Mouse (Mus musculus) lung, embryonic 14.5 days (tissue): ENCODE results near the gene Pkp1. TPM values are rescaled to one million over a fixed set of nuclear protein-coding genes. Genes with fewer than 3 reads are reported as not detected.
A peak's percentile ranks its signal among the peaks of the same experiment; 100 is the strongest.

ENCODE experiments used
- ATAC-seq: fragments of 200-750 bp; cut with Nextera tagmentation; 2 replicates; pipeline ENCODE4 v1.8.0; 2017; ENCODE audit warnings: mild to moderate bottlenecking, moderate TSS enrichment, moderate library complexity; ENCODE audit not compliant: insufficient read depth
- DNase-seq: peaks from one replicate; pipeline ENCODE4 v3.0.0-alpha.2; 2015
- H3K27ac ChIP-seq: fragments of 300-500 bp; sonication (generic); 2 replicates; pipeline ENCODE4 v1.5.1; 2014; ENCODE audit warnings: low read depth, mild to moderate bottlenecking, moderate library complexity
- H3K27me3 ChIP-seq: fragments of 300-500 bp; sonication (generic); 2 replicates; pipeline ENCODE4 v1.6.1; 2014; ENCODE audit warnings: low read length, control low read depth; ENCODE audit not compliant: insufficient read depth
- H3K36me3 ChIP-seq: fragments of 300-500 bp; sonication (generic); 2 replicates; pipeline ENCODE4 v1.6.1; 2014; ENCODE audit warnings: control low read depth; ENCODE audit not compliant: insufficient read depth
- H3K4me1 ChIP-seq: fragments of 300-500 bp; sonication (generic); 2 replicates; pipeline ENCODE4 v1.6.1; 2014; ENCODE audit warnings: antibody characterized with exemption, control low read depth; ENCODE audit not compliant: insufficient read depth
- H3K4me2 ChIP-seq: fragments of 300-500 bp; sonication (generic); 2 replicates; pipeline ENCODE4 v1.6.1; 2014; ENCODE audit warnings: mild to moderate bottlenecking
- H3K4me3 ChIP-seq: fragments of 300-500 bp; sonication (generic); 2 replicates; pipeline ENCODE4 v1.5.1; 2014; ENCODE audit warnings: low read depth, low read length
- H3K9ac ChIP-seq: fragments of 300-500 bp; sonication (generic); 2 replicates; pipeline ENCODE4 v1.6.1; 2014
- H3K9me3 ChIP-seq: fragments of 300-500 bp; sonication (generic); 2 replicates; pipeline ENCODE4 v1.6.1; 2016; ENCODE audit warnings: low read depth, low read length, control low read depth
- CTCF ChIP-seq: IDR thresholded peaks from 2 replicates; pipeline ENCODE4 v1.5.1; 2016; ENCODE audit warnings: antibody characterized with exemption, low read depth
- WGBS: fragments of 180-500 bp; shearing (Covaris S2); extraction: QIAGEN DNeasy Blood & Tissue Kit; methylation state at CpG from one replicate; pipeline ENCODE4 v1.1.7; 2014; 5-methylcytosine and 5-hydroxymethylcytosine counted together
- polyA plus RNA-seq: library from polyadenylated mRNA; unstranded; fragments of >200 nt; fragmentation: Nextera tagmentation; extraction: Ambion mirVana; gene quantifications from 2 replicates; pipeline ENCODE4 v1.2.1, GENCODE M21; 2014

The Pkp1 gene
- polyA plus RNA-seq, 1 experiment from 2014 or later: 0.09 TPM

DNA sequence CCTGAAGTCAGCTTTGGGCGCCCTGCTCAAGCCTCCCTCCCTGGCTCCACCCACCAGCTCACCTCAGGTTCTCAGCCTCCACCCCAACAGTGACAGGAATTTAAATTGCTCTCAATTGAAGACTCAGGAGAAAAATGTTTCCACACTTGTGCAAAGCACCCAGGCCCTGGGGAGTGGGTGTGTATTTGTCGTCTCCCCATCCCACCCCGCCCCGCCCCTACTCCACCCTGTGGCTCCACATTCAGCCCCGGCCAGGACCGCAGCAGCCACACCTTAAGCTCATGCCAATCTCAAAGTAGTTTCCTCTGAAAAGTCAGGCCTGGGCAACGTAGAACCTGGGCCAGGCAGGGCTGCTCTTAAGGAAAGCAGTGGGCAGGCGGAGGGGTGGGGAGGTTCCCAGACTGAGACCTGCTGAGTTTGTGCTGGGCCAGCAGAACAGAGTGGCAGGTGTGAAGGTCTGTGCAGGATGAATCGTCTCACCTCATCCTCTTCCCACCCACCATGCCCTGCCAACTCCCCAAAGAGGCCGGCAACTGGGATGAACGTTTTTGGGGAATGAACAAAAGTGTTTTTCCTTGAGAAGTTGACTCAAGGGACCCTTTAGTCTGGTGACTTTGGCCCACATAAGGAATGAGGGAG lies 61.8 kb downstream of the Pkp1 start:
- Histone ChIP-seq H3K9ac (no peak overlapping the region), H3K4me2 (no peak overlapping the region), H3K9me3 (no peaks in the 10 kb centered on the region), H3K4me3 (no peak overlapping the region), H3K36me3 (no peaks in the 10 kb centered on the region), H3K4me1 (no peaks in the 10 kb centered on the region), H3K27ac (no peak overlapping the region), H3K27me3 (no peaks in the 10 kb centered on the region)
- TF ChIP-seq CTCF: no peak
- DNase-seq: no peak
- no peak for ATAC-seq
- WGBS: 55% methylated on average over 11 of the region's 11 CpGs

DNA sequence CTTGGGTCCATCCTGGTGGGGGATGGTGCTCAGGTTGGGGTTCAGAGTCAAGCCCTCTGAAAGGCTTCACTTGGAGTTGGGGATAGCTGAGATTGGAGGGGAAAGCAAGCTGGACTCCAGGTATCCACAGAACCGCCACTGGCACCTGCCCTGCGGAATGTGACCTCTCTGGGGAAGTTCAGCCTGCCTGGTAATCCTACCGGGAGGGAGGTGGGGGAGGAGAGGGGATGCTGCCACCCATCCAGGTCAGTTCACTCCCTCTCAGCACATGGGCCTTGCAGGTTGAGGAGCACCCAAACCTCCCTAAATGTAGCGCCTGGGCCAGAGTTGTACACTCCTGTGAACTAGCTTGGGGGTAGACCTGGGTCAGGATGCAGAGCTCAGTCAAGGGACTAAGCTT lies 62.9 kb downstream of the Pkp1 start:
- TF ChIP-seq CTCF: no peak
- WGBS: 53% methylated on average over 4 of the region's 4 CpGs
- Histone ChIP-seq H3K4me3 (no peak overlapping the region), H3K4me1 (no peaks in the 10 kb centered on the region), H3K27me3 (no peaks in the 10 kb centered on the region), H3K9ac (no peak overlapping the region), H3K9me3 (no peaks in the 10 kb centered on the region), H3K27ac (no peak overlapping the region), H3K4me2 (no peak overlapping the region), H3K36me3 (no peaks in the 10 kb centered on the region)
- DNase-seq (no peak), ATAC-seq (no peak)

DNA sequence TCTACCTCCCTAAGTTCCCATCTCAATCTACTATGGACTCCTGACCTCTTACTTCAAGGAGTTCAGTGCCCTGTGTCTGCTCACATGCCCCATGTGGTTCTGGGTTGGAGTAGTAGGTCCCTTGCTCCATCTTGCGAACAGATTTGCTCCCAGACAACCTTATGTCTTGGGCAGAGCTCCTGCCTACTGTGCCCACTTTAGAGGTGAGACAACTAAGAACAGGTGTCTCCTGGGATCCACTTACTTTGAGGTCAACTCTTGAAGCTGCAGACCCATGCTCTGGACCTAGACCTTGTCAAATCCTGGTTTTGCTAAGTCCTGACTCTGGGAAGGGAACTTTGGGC lies 63.7 kb downstream of the Pkp1 start:
- DNase-seq: no peak
- Histone ChIP-seq H3K27me3 (no peaks in the 10 kb centered on the region), H3K36me3 (no peaks in the 10 kb centered on the region), H3K4me2 (no peak overlapping the region), H3K4me3 (no peak overlapping the region), H3K9me3 (no peaks in the 10 kb centered on the region), H3K9ac (no peak overlapping the region), H3K4me1 (no peaks in the 10 kb centered on the region), H3K27ac (no peak overlapping the region)
- no peak for ATAC-seq
- 81% methylated on average over 1 of the region's 1 CpGs for WGBS
- no peak for TF ChIP-seq CTCF

DNA sequence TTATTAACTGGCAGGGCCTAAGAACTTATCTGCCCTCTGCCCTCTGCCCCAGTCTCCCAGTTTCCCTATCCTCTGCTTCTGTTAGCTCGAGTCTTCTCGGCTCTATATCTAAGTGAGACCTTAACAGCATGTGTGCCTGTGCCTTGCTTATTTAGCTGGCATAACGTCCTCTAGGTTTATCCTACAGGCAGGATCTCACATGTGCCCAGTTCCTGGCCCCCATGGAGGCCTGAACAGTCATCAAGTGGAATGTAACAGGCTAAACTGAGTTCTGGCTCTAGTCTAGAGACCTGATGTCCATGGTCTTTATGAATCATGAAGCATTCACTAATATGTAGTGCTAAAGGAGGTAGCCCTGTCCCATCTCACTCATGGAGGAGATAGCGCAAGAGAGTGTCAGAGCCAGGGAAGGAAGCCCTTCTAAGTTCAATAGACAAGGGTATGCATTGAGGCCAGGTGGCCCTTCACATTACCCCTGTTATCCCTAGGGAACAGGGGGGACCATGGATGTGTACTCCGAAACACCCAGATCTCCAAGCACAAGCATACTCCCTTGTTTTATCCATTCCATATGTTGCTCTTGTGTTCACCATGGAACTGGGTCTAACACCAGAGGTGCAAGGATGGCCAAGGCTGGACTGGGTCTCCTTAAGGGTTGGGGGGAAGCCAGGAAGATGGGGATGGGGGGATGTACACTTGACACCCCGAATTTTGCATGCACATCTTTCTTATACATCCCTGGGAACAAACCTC lies 64.2 kb downstream of the Pkp1 start:
- H3K9ac ChIP-seq: no peak overlapping the region
- ATAC-seq (no peak), DNase-seq (no peak)
- no peaks in the 10 kb centered on the region for H3K9me3 ChIP-seq
- 78% methylated on average over 6 of the region's 6 CpGs for WGBS
- no peak overlapping the region for H3K4me2 ChIP-seq
- H3K4me3 ChIP-seq: no peak overlapping the region
- no peaks in the 10 kb centered on the region for H3K36me3 ChIP-seq
- no peaks in the 10 kb centered on the region for H3K4me1 ChIP-seq
- H3K27ac ChIP-seq: no peak overlapping the region
- no peaks in the 10 kb centered on the region for H3K27me3 ChIP-seq
- no peak for TF ChIP-seq CTCF

DNA sequence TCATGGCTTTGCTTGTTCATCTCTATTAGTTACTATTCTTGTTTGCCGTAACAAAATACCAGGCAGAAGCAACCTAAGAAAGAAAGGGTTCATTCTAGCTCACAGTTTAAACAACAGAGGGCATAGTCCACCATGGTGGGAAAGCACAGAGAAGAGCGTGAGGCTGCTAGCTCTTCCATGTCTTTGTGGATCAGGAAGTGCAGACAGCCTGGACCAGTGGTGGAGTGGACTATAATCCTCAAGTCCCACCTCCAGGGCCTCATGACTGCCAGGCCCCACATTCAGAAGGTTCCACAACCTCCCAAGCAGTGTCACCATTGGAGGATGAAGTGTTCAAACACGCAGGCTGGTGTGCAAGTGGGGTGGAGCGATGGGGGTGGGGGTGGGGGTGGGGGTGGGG lies 65.8 kb downstream of the Pkp1 start:
- H3K36me3 ChIP-seq: no peaks in the 10 kb centered on the region
- no peak for ATAC-seq
- 83% methylated on average over 4 of the region's 4 CpGs for WGBS
- no peak for DNase-seq
- no peak overlapping the region for H3K9ac ChIP-seq
- H3K27ac ChIP-seq: no peak overlapping the region
- H3K9me3 ChIP-seq: no peaks in the 10 kb centered on the region
- H3K27me3 ChIP-seq: no peaks in the 10 kb centered on the region
- no peak overlapping the region for H3K4me3 ChIP-seq
- H3K4me1 ChIP-seq: no peaks in the 10 kb centered on the region
- H3K4me2 ChIP-seq: no peak overlapping the region
- no peak for TF ChIP-seq CTCF

DNA sequence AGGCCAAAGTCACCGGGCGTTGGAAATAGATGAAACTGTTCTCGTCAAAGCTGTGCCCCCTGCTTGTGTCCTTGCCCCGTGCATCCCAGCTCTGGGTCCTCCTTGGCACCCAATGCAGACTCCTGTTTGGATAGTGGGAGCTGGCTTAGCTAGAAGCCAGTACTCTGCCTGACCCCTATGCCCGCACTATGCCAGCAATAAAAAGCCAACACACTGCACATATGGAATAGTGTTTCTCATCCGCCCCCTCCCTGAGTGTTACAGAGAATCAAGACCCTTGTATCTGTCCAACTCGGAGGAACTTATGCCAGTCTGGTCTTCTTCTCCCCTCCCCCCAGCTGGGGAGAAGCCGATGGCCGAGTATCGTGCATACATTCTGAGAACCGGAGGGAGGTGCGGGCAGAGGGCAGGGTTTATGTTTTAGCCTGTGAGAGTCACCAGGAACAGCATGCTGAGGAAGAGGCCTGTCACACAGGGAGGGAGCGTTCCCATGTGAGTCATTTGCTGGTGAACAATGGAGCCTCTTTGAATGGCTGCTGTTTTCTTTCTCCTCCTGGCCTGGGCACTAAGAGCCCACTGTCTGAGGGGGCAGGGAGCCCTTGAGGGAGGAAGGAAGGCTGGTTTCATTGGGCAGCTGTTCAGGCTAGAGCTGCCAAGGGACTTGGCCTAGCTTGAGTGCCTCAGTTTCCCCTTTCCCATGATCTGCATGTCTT lies 66.8 kb downstream of the Pkp1 start:
- H3K4me2 ChIP-seq: no peak overlapping the region
- H3K27ac ChIP-seq: no peak overlapping the region
- H3K9me3 ChIP-seq: no peaks in the 10 kb centered on the region
- H3K27me3 ChIP-seq: no peaks in the 10 kb centered on the region
- DNase-seq (peak; percentile 20), ATAC-seq (no peak)
- 57% methylated on average over 13 of the region's 13 CpGs for WGBS
- H3K4me3 ChIP-seq: no peak overlapping the region
- no peak for TF ChIP-seq CTCF
- no peaks in the 10 kb centered on the region for H3K4me1 ChIP-seq
- no peaks in the 10 kb centered on the region for H3K36me3 ChIP-seq
- H3K9ac ChIP-seq: no peak overlapping the region
